Mouse (Mus musculus) kidney, postnatal 0 days (tissue): ENCODE data around the gene Ppm1n. TPM values are rescaled to one million over a fixed set of nuclear protein-coding genes. Genes with fewer than 3 reads are reported as not detected.

Experiments used
- ATAC-seq: fragments of 200-750 bp; cut with Nextera tagmentation; replicated peaks from 2 replicates; pipeline ENCODE4 v1.8.0; 2017; ENCODE audit warnings: low read depth, moderate number of reproducible peaks, moderate TSS enrichment, moderate library complexity; ENCODE audit not compliant: low FRiP score
- DNase-seq: peaks from one replicate; pipeline ENCODE4 v3.0.0-alpha.2; 2016; ENCODE audit warnings: low spot score
- H3K27ac ChIP-seq: fragments of 300-500 bp; sonication (generic); 2 replicates; pipeline ENCODE4 v1.5.1; 2014; ENCODE audit warnings: mild to moderate bottlenecking
- H3K27me3 ChIP-seq: fragments of 300-500 bp; sonication (generic); 2 replicates; pipeline ENCODE4 v1.6.1; 2014; ENCODE audit warnings: low read length, mixed read lengths; ENCODE audit not compliant: insufficient read depth
- H3K36me3 ChIP-seq: fragments of 300-500 bp; sonication (generic); 2 replicates; pipeline ENCODE4 v1.6.1; 2014; ENCODE audit warnings: low read length, mixed read lengths; ENCODE audit not compliant: insufficient read depth
- H3K4me1 ChIP-seq: fragments of 300-500 bp; sonication (generic); replicated peaks from 2 replicates; pipeline ENCODE4 v1.6.1; 2014; ENCODE audit warnings: antibody characterized with exemption, low read length, mixed read lengths; ENCODE audit not compliant: insufficient read depth
- H3K4me2 ChIP-seq: fragments of 300-500 bp; sonication (generic); 2 replicates; pipeline ENCODE4 v1.6.1; 2014; ENCODE audit warnings: mild to moderate bottlenecking, low read length, moderate library complexity, mixed read lengths
- H3K4me3 ChIP-seq: fragments of 300-500 bp; sonication (generic); replicated peaks from 2 replicates; pipeline ENCODE4 v1.5.1; 2014; ENCODE audit warnings: low read depth, low read length
- H3K9ac ChIP-seq: fragments of 300-500 bp; sonication (generic); 2 replicates; pipeline ENCODE4 v1.6.1; 2014; ENCODE audit warnings: low read depth, low read length
- H3K9me3 ChIP-seq: fragments of 300-500 bp; sonication (generic); replicated peaks from 2 replicates; pipeline ENCODE4 v1.6.1; 2016; ENCODE audit warnings: low read length, inconsistent platforms, mixed read lengths
- CTCF ChIP-seq: IDR thresholded peaks from 2 replicates; pipeline ENCODE4 v1.5.1; 2016; ENCODE audit warnings: antibody characterized with exemption, low read depth, mild to moderate bottlenecking, moderate library complexity
- WGBS: fragments of 180-500 bp; shearing (Covaris S2); extraction: QIAGEN DNeasy Blood & Tissue Kit; methylation state at CpG from one replicate; pipeline ENCODE4 v1.1.7; 2014; 5-methylcytosine and 5-hydroxymethylcytosine counted together
- polyA plus RNA-seq: library from polyadenylated mRNA; unstranded; fragments of >200 nt; fragmentation: Nextera tagmentation; extraction: Ambion mirVana; gene quantifications from 2 replicates; pipeline ENCODE4 v1.2.1, GENCODE M21; 2015

Gene Ppm1n
- polyA plus RNA-seq, 1 experiment from 2014 or later, result 0.18 TPM

DNA sequence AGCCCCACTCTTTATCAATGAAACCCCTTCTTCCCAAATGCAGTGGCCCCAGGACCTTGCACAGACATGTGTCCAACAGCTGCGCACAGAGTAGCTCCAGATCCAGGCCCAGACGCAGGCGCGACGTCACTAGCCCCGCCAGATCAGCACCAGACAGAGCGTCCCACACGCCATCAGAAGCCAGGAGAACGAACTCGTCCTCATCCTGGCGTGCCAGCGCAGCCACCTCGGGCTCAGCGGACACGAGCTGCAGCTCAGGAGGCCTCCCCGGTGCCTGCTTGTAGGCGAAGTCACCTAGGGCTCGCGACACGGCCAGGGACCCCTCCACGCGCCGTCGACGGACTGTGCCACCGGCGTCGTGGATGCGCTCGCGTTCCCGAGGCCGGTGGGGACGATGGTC lies 812 bp downstream of the Ppm1n start:
- Histone ChIP-seq H3K4me2 (peak overlapping the region; percentile 40), H3K4me1 (0 out of 2 replicates have a peak, but pooled peaks cover 4% of the 10 kb centered on the region), H3K9me3 (no peaks in the 10 kb centered on the region; the same call in 1 of the 2 replicates), H3K27ac (no peak overlapping the region), H3K36me3 (no peaks in the 10 kb centered on the region), H3K9ac (no peak overlapping the region), H3K4me3 (peak overlapping the region; percentile 19), H3K27me3 (peaks cover 35% of the 10 kb centered on the region)
- DNase-seq, result no peak
- TF ChIP-seq CTCF, result no peak
- WGBS, result 4% methylated on average over 34 of the region's 34 CpGs
- no peak for ATAC-seq

DNA sequence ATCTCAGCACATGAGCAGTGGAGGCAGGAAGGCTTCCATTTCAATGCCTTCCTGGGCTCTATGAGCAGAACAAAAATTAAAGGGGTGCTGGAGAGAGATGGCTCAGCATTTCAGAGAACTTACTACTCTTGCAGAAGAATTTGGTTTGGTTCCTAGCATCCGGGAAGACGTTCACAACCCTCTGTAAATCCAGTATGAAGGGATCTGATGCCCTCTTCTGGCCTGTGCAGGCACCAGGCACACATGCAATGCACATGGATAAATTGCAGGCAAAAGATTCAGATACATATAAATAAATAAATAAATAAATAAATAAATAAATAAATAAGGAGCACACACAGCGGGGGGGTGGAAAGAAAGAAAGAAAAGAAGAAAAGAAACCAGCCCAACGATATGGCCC lies 3.6 kb downstream of the Ppm1n start:
- no peak overlapping the region for H3K27ac ChIP-seq
- peak; percentile 46 for TF ChIP-seq CTCF
- ATAC-seq (no peak), DNase-seq (no peak)
- no peak overlapping the region for H3K4me3 ChIP-seq
- H3K4me2 ChIP-seq, result no peak overlapping the region
- peaks cover 33% of the 10 kb centered on the region for H3K27me3 ChIP-seq
- 0 out of 2 replicates have a peak, but pooled peaks cover 2% of the 10 kb centered on the region for H3K4me1 ChIP-seq
- 52% methylated on average over 4 of the region's 4 CpGs for WGBS
- H3K9ac ChIP-seq, result no peak overlapping the region
- H3K36me3 ChIP-seq, result no peaks in the 10 kb centered on the region
- no peaks in the 10 kb centered on the region; the same call in 1 of the 2 replicates for H3K9me3 ChIP-seq

DNA sequence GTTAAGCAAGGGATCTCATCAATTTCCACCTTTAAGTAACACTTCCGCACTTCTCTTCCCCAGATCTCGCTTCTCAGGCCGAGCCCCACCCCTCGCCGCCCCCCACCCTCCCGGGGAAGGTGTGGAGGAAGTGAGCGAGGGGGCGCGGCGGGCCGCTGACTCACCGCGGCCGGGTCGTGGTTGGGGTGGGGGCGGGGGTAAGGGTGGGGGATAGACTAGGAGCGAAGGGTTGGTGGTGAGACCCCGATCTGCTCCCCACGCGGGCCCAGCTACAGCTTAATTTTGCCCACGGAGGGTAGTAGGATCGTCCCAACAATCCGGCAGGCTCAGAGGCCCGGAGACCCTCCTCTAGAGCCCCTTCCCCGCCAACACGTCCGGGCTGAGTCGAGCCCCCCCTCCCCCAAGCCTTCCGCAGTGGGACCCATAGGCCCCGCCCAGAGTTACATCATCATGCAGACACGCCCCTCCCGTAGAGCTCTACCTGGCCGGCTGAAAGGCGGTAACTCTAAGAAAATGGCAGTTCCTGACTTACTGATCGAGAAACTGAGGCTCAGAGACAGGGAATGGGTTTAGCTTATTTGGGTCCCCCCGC lies 7.6 kb downstream of the Ppm1n start:
- Histone ChIP-seq H3K27me3 (no peaks in the 10 kb centered on the region), H3K4me2 (peak overlapping the region; percentile 98), H3K4me3 (peak overlapping the region; percentile 97), H3K9me3 (no peaks in the 10 kb centered on the region; the same call in 1 of the 2 replicates), H3K27ac (peak overlapping the region; percentile 92), H3K4me1 (peaks cover 8% of the 10 kb centered on the region; the same call in 1 of the 2 replicates), H3K9ac (peak overlapping the region; percentile 88), H3K36me3 (no peaks in the 10 kb centered on the region)
- TF ChIP-seq CTCF, result no peak
- DNase-seq (peak; percentile 75), ATAC-seq (peak; percentile 70)
- under 1% methylated on average over 32 of the region's 36 CpGs for WGBS

DNA sequence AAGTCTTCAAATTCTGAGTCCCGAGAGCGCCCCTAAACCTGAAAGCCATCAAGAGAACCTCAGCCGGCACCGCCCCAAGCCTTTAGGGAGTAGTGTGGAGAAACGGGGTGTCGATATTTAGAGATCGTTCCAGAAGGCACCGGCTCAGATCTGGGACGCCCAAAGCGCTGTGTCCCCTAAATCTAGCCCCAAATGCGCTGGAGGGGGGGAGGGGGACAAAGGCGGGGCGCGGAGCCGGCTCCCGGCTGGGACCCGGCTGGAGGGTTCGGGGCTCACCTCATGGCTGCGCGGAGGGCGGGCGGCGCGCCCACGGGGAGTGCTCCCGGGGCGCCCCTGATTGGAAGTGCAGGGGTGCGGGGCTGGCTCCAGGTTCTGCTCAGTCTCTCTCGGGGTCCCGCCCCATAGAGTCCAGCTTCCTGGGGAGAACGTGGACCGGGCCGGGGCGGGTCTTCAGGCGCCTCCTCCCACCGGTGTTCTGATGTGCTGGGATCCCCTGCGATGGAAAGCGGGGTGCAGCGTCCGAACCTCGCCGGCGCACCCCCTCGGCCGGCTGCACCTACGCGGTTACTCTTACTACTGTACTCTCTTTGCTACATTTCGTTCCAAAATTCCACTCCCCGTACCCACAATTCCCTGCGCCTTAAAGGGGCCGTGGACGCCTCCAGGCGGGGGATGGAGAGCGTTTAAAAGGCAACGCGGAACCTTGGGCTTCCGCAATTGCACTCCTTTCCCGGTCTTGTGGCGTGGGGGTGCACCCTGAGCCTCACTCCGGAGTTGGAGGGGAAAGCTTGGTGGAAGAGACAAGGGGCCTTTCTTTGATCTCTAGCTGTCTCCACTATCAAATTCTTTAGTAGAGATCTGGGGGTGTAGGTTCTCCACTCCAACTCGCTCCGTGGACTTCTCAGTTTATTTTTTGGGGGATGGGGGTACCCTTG lies 8.4 kb downstream of the Ppm1n start, which contains the start of gene Vasp:
Gene Vasp, minus strand, starts transcription at position 580 of the 935 bp plus-strand sequence.
- WGBS, result 2% methylated on average over 53 of the region's 62 CpGs
- peak; percentile 55 for ATAC-seq
- Histone ChIP-seq H3K36me3 (no peaks in the 10 kb centered on the region), H3K4me1 (peaks cover 14% of the 10 kb centered on the region), H3K9me3 (no peaks in the 10 kb centered on the region; the same call in 1 of the 2 replicates), H3K4me2 (peak within 1 kb of the TSS; percentile 98), H3K27ac (peak within 1 kb of the TSS; percentile 92), H3K9ac (peak within 1 kb of the TSS; percentile 88), H3K4me3 (peak within 1 kb of the TSS; percentile 97), H3K27me3 (no peaks in the 10 kb centered on the region)
- peak; percentile 94 for DNase-seq
- peak; percentile 19; the same call in 1 of the 2 replicates for TF ChIP-seq CTCF

DNA sequence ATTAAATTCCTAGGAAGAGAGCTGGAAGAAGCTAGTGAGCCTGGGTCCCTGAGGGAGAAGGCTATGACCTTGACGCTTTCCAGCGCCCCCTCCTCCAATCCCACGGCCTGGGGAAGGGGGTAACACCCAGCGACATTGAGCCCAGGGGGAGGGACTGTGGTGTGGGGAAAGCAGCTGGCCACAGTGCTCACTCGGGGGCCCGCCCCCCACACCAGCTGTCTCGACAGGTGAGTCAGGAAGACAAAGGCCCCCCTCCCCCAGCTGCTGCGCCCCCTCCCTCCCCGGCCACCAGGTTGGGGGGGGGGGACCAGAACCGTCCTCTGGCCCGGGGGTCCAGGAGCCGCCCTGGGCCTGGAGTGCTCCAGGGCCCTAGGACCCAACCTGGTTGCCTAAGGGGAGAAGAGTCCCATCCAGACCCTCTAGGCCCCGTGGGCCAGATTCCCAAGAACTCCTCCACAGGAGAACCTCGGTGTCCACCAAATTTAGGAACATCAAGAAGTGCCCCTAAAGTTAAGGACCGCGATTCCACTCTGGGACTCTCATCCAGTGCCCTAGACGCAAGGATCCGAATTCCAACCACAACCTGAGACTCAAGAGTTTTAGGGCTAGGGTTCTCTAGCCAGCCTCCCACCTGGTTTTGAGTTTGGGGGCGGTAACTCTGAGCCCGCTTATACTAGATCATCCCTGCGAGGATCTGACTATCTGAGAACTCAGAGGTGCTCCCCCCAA lies 9.2 kb downstream of the Ppm1n start:
- no peak for TF ChIP-seq CTCF
- H3K9ac ChIP-seq, result peak overlapping the region; percentile 88
- H3K4me1 ChIP-seq, result peaks cover 19% of the 10 kb centered on the region
- under 1% methylated on average over 20 of the region's 21 CpGs for WGBS
- peak overlapping the region; percentile 92 for H3K27ac ChIP-seq
- no peaks in the 10 kb centered on the region for H3K27me3 ChIP-seq
- H3K36me3 ChIP-seq, result no peaks in the 10 kb centered on the region
- peak overlapping the region; percentile 97 for H3K4me3 ChIP-seq
- ATAC-seq, result no peak
- DNase-seq, result peak; percentile 19
- no peaks in the 10 kb centered on the region for H3K9me3 ChIP-seq
- H3K4me2 ChIP-seq, result peak overlapping the region; percentile 98
